Comparison of ENCODE assay signal across 9 mouse cellular contexts in genomic region chr15:88889994-88890393, GRCm38 (mm10). TPM values are rescaled to one million over a fixed set of nuclear protein-coding genes. Genes with fewer than 3 reads are reported as not detected.
DNase-seq lines count a peak whose midpoint lies in the region; ATAC-seq lines count a peak whose summit lies in the region.
"Had no signal": no experiment of that assay in that cellular context is flagged by ENCODE, and none has a peak within 500 bp of the region (broad histone marks: within the 10 kb centered on the region; RNA-seq: fewer than 3 reads in every experiment).

No protein-coding gene starts in this region.

- no peaks in the 10 kb centered on the region for H3K36me3 ChIP-seq in lung, embryonic 15.5 days
- no peaks in the 10 kb centered on the region for H3K36me3 ChIP-seq in forebrain, embryonic 14.5 days (ENCODE audit: control insufficient read depth, insufficient read depth, low read length)
- H3K36me3 ChIP-seq in limb, embryonic 10.5 days: no peaks in the 10 kb centered on the region
- H3K36me3 ChIP-seq in neural tube, embryonic 15.5 days: no peaks in the 10 kb centered on the region

- H3K4me1 ChIP-seq in lung, embryonic 15.5 days: peaks cover 17% of the 10 kb centered on the region; the same call in 1 of the 2 replicates
- H3K4me1 ChIP-seq in forebrain, embryonic 14.5 days (ENCODE audit: control insufficient read depth, insufficient read depth, low read length): peaks cover 7% of the 10 kb centered on the region; the same call in 1 of the 2 replicates
- peaks cover 16% of the 10 kb centered on the region for H3K4me1 ChIP-seq in limb, embryonic 10.5 days
- H3K4me1 ChIP-seq in neural tube, embryonic 15.5 days: peaks cover 16% of the 10 kb centered on the region

- WGBS in lung, embryonic 15.5 days: 84% methylated on average over 3 of the region's 3 CpGs
- WGBS in forebrain, embryonic 14.5 days: 82% methylated on average over 3 of the region's 3 CpGs
- WGBS in limb, embryonic 10.5 days: 87% methylated on average over 3 of the region's 3 CpGs
- 87% methylated on average over 3 of the region's 3 CpGs for WGBS in neural tube, embryonic 15.5 days

- H3K27ac ChIP-seq in lung, embryonic 15.5 days: no peak overlapping the region
- H3K27ac ChIP-seq in forebrain, embryonic 14.5 days (ENCODE audit: low read depth, low read length): no peak overlapping the region
- H3K27ac ChIP-seq in limb, embryonic 10.5 days: no peak overlapping the region
- no peak overlapping the region for H3K27ac ChIP-seq in neural tube, embryonic 15.5 days (replicated peaks)

- H3K4me3 ChIP-seq in lung, embryonic 15.5 days: no peak overlapping the region
- H3K4me3 ChIP-seq in forebrain, embryonic 14.5 days (ENCODE audit: low read depth, low read length): peak overlapping the region; percentile 41; the same call in 1 of the 2 replicates
- peak overlapping the region; percentile 62; the same call in 1 of the 2 replicates for H3K4me3 ChIP-seq in limb, embryonic 10.5 days
- H3K4me3 ChIP-seq in neural tube, embryonic 15.5 days (replicated peaks): peak overlapping the region; percentile 48

- ATAC-seq in lung, embryonic 15.5 days (ENCODE audit: borderline replicate concordance, extremely low read depth, low FRiP score, low TSS enrichment): no peak
- ATAC-seq in forebrain, embryonic 14.5 days: no peak
- no peak for ATAC-seq in neural tube, embryonic 15.5 days (ENCODE audit: low FRiP score)

- no peak overlapping the region for H3K9ac ChIP-seq in lung, embryonic 15.5 days
- peak overlapping the region; percentile 65; the same call in 1 of the 2 replicates for H3K9ac ChIP-seq in forebrain, embryonic 14.5 days (ENCODE audit: low read length)
- peak overlapping the region; percentile 65 for H3K9ac ChIP-seq in neural tube, embryonic 15.5 days (replicated peaks)

- H3K9me3 ChIP-seq in lung, embryonic 15.5 days: no peaks in the 10 kb centered on the region
- H3K9me3 ChIP-seq in forebrain, embryonic 14.5 days (replicated peaks; ENCODE audit: control insufficient read depth, low read length): no peaks in the 10 kb centered on the region
- H3K9me3 ChIP-seq in limb, embryonic 10.5 days (replicated peaks): no peaks in the 10 kb centered on the region
- no peaks in the 10 kb centered on the region for H3K9me3 ChIP-seq in neural tube, embryonic 15.5 days (replicated peaks)

- H3K4me2 ChIP-seq in lung, embryonic 15.5 days: peak overlapping the region; percentile 99
- peak overlapping the region; percentile 64 for H3K4me2 ChIP-seq in forebrain, embryonic 14.5 days (ENCODE audit: low read length)
- H3K4me2 ChIP-seq in neural tube, embryonic 15.5 days: peak overlapping the region; percentile 95

- H3K27me3 ChIP-seq in lung, embryonic 15.5 days: no peaks in the 10 kb centered on the region; the same call in 1 of the 2 replicates
- 0 out of 2 replicates have a peak, but pooled peaks cover 5% of the 10 kb centered on the region for H3K27me3 ChIP-seq in forebrain, embryonic 14.5 days (replicated peaks; ENCODE audit: control insufficient read depth, insufficient read depth, low read length)
- peaks cover 30% of the 10 kb centered on the region for H3K27me3 ChIP-seq in limb, embryonic 10.5 days (ENCODE audit: low read depth, poor library complexity, severe bottlenecking)
- peaks cover 6% of the 10 kb centered on the region for H3K27me3 ChIP-seq in neural tube, embryonic 15.5 days (replicated peaks)

- no peak for DNase-seq in lung, adult 18-20 months
- DNase-seq in forebrain, embryonic 14.5 days (ENCODE audit: low spot score): no peak
- no peak for DNase-seq in limb, embryonic 10.5 days (ENCODE audit: low spot score)
- DNase-seq in right cerebral cortex, postnatal 25 days: no peak
- no peak for DNase-seq in urinary bladder, postnatal 4 days (ENCODE audit: low spot score in 2 of 2)
- no peak for DNase-seq in c-Kit-positive CD71-positive TER-119-positive erythroid progenitor cells, embryonic 14.5 days (ENCODE audit: low spot score)
- DNase-seq: lung, adult 2 months had no signal

RNA-seq across cellular contexts. Expression of gene Pim3, which starts 28.0 kb away (rescaled TPM):
- 65.9 and 70.3 TPM in 2 replicates for polyA plus RNA-seq in lung, embryonic 15.5 days (2015; fragmentation: Nextera tagmentation; extraction: Ambion mirVana)
- polyA plus RNA-seq in forebrain, embryonic 14.5 days (2014; fragmentation: Nextera tagmentation; extraction: Ambion mirVana): 49.1 and 52.9 TPM in 2 replicates
- polyA plus RNA-seq in limb, embryonic 10.5 days (2016; fragmentation: Nextera tagmentation; extraction: Ambion mirVana): 46.6 and 48.2 TPM in 2 replicates
- 66.8 and 78.7 TPM in 2 replicates for polyA plus RNA-seq in neural tube, embryonic 15.5 days (2015; fragmentation: Nextera tagmentation; extraction: Ambion mirVana)
